Mouse (Mus musculus): ENCODE measurements at regions not wholly inside any gene's neighbourhood (a gene's known extent, or its start where the extent isn't known, plus 50 kb on each side); places are given as distances from the start of the nearest gene placed in this dataset.

GRCm38 (mm10) chr13:47358986-47359385 lies 236.5 kb downstream of the Rnf144b start:
- no peaks in the 10 kb centered on the region for H3K36me3 ChIP-seq (replicated peaks; ENCODE audit: control insufficient read depth, insufficient read depth, low read depth, low read length)
- ATAC-seq (replicated peaks; ENCODE audit: insufficient number of reproducible peaks, low FRiP score, low TSS enrichment, low read depth) (no peak), DNase-seq (ENCODE audit: low spot score) (no peak)
- H3K4me2 ChIP-seq (ENCODE audit: low read depth, low read length), result no peak overlapping the region
- H3K9me3 ChIP-seq (replicated peaks; ENCODE audit: control insufficient read depth, low read length), result no peaks in the 10 kb centered on the region
- no peak overlapping the region for H3K27ac ChIP-seq (replicated peaks; ENCODE audit: low read depth, low read length)
- no peaks in the 10 kb centered on the region for H3K4me1 ChIP-seq (ENCODE audit: control insufficient read depth, insufficient read depth, low read length)
- H3K4me3 ChIP-seq (ENCODE audit: low read depth, low read length), result no peak overlapping the region
- no peak overlapping the region for H3K9ac ChIP-seq (replicated peaks; ENCODE audit: low read length)
- H3K27me3 ChIP-seq (ENCODE audit: control insufficient read depth, insufficient read depth, low read length), result no peaks in the 10 kb centered on the region
- WGBS, result 80% methylated on average over 9 of the region's 9 CpGs

GRCm38 (mm10) chr13:47365776-47366175 lies 243.3 kb downstream of the Rnf144b start:
- 77% methylated on average over 7 of the region's 7 CpGs for WGBS
- H3K4me1 ChIP-seq (ENCODE audit: control insufficient read depth, insufficient read depth, low read length), result no peaks in the 10 kb centered on the region
- no peaks in the 10 kb centered on the region for H3K36me3 ChIP-seq (replicated peaks; ENCODE audit: control insufficient read depth, insufficient read depth, low read depth, low read length)
- no peak overlapping the region for H3K9ac ChIP-seq (replicated peaks; ENCODE audit: low read length)
- no peaks in the 10 kb centered on the region for H3K27me3 ChIP-seq (ENCODE audit: control insufficient read depth, insufficient read depth, low read length)
- H3K9me3 ChIP-seq (replicated peaks; ENCODE audit: control insufficient read depth, low read length), result no peaks in the 10 kb centered on the region
- H3K27ac ChIP-seq (replicated peaks; ENCODE audit: low read depth, low read length), result no peak overlapping the region
- DNase-seq (ENCODE audit: low spot score) (peak; percentile 33), ATAC-seq (replicated peaks; ENCODE audit: insufficient number of reproducible peaks, low FRiP score, low TSS enrichment, low read depth) (no peak)
- no peak overlapping the region for H3K4me3 ChIP-seq (ENCODE audit: low read depth, low read length)
- no peak overlapping the region for H3K4me2 ChIP-seq (ENCODE audit: low read depth, low read length)

- Histone ChIP-seq H3K4me1 (ENCODE audit: control insufficient read depth, insufficient read depth, low read length) (no peaks in the 10 kb centered on the region), H3K4me2 (ENCODE audit: low read depth, low read length) (no peak overlapping the region), H3K36me3 (replicated peaks; ENCODE audit: control insufficient read depth, insufficient read depth, low read depth, low read length) (no peaks in the 10 kb centered on the region), H3K27ac (replicated peaks; ENCODE audit: low read depth, low read length) (no peak overlapping the region), H3K27me3 (ENCODE audit: control insufficient read depth, insufficient read depth, low read length) (no peaks in the 10 kb centered on the region), H3K4me3 (ENCODE audit: low read depth, low read length) (no peak overlapping the region), H3K9ac (replicated peaks; ENCODE audit: low read length) (no peak overlapping the region), H3K9me3 (replicated peaks; ENCODE audit: control insufficient read depth, low read length) (no peaks in the 10 kb centered on the region)
- 72% methylated on average over 13 of the region's 13 CpGs for WGBS
- ATAC-seq (replicated peaks; ENCODE audit: insufficient number of reproducible peaks, low FRiP score, low TSS enrichment, low read depth) (no peak), DNase-seq (ENCODE audit: low spot score) (no peak)
Measured at GRCm38 (mm10) chr13:47368041-47368823, 245.8 kb downstream of the Rnf144b start.

- H3K4me1 ChIP-seq (ENCODE audit: control insufficient read depth, insufficient read depth, low read length), result no peaks in the 10 kb centered on the region
- H3K4me2 ChIP-seq (ENCODE audit: low read depth, low read length), result no peak overlapping the region
- no peak for ATAC-seq (replicated peaks; ENCODE audit: insufficient number of reproducible peaks, low FRiP score, low TSS enrichment, low read depth)
- H3K4me3 ChIP-seq (ENCODE audit: low read depth, low read length), result no peak overlapping the region
- no peaks in the 10 kb centered on the region for H3K9me3 ChIP-seq (replicated peaks; ENCODE audit: control insufficient read depth, low read length)
- no peak overlapping the region for H3K27ac ChIP-seq (replicated peaks; ENCODE audit: low read depth, low read length)
- DNase-seq (ENCODE audit: low spot score), result no peak
- WGBS, result 71% methylated on average over 1 of the region's 1 CpGs
- H3K9ac ChIP-seq (replicated peaks; ENCODE audit: low read length), result no peak overlapping the region
- no peaks in the 10 kb centered on the region for H3K27me3 ChIP-seq (ENCODE audit: control insufficient read depth, insufficient read depth, low read length)
- H3K36me3 ChIP-seq (replicated peaks; ENCODE audit: control insufficient read depth, insufficient read depth, low read depth, low read length), result no peaks in the 10 kb centered on the region
Measured at GRCm38 (mm10) chr13:47374583-47374982, 252.1 kb downstream of the Rnf144b start.

- whole genome bisulfite sequencing, result 39% methylated on average over 5 of the region's 5 CpGs
- DNase-seq (ENCODE audit: low spot score), result no peak
- Histone ChIP-seq H3K4me1 (ENCODE audit: control insufficient read depth, insufficient read depth, low read length) (no peaks in the 10 kb centered on the region), H3K36me3 (replicated peaks; ENCODE audit: control insufficient read depth, insufficient read depth, low read depth, low read length) (no peaks in the 10 kb centered on the region), H3K4me3 (ENCODE audit: low read depth, low read length) (no peak overlapping the region), H3K4me2 (ENCODE audit: low read depth, low read length) (no peak overlapping the region), H3K9ac (replicated peaks; ENCODE audit: low read length) (no peak overlapping the region), H3K9me3 (replicated peaks; ENCODE audit: control insufficient read depth, low read length) (no peaks in the 10 kb centered on the region), H3K27ac (replicated peaks; ENCODE audit: low read depth, low read length) (no peak overlapping the region), H3K27me3 (ENCODE audit: control insufficient read depth, insufficient read depth, low read length) (no peaks in the 10 kb centered on the region)
- ATAC-seq (replicated peaks; ENCODE audit: insufficient number of reproducible peaks, low FRiP score, low TSS enrichment, low read depth), result no peak
Measured at GRCm38 (mm10) chr13:47391023-47391422, 268.6 kb downstream of the Rnf144b start.

- Histone ChIP-seq H3K27me3 (ENCODE audit: control insufficient read depth, insufficient read depth, low read length) (no peaks in the 10 kb centered on the region), H3K9me3 (replicated peaks; ENCODE audit: control insufficient read depth, low read length) (no peaks in the 10 kb centered on the region), H3K36me3 (replicated peaks; ENCODE audit: control insufficient read depth, insufficient read depth, low read depth, low read length) (no peaks in the 10 kb centered on the region), H3K9ac (replicated peaks; ENCODE audit: low read length) (no peak overlapping the region), H3K27ac (replicated peaks; ENCODE audit: low read depth, low read length) (no peak overlapping the region), H3K4me1 (ENCODE audit: control insufficient read depth, insufficient read depth, low read length) (no peaks in the 10 kb centered on the region), H3K4me2 (ENCODE audit: low read depth, low read length) (no peak overlapping the region), H3K4me3 (ENCODE audit: low read depth, low read length) (no peak overlapping the region)
- WGBS, result 72% methylated on average over 8 of the region's 8 CpGs
- ATAC-seq (replicated peaks; ENCODE audit: insufficient number of reproducible peaks, low FRiP score, low TSS enrichment, low read depth) (no peak), DNase-seq (ENCODE audit: low spot score) (no peak)
Measured at GRCm38 (mm10) chr13:47397726-47398350, 275.4 kb downstream of the Rnf144b start.

- no peak overlapping the region for H3K9ac ChIP-seq (replicated peaks; ENCODE audit: low read length)
- DNase-seq (ENCODE audit: low spot score) (no peak), ATAC-seq (replicated peaks; ENCODE audit: insufficient number of reproducible peaks, low FRiP score, low TSS enrichment, low read depth) (no peak)
- no peaks in the 10 kb centered on the region for H3K4me1 ChIP-seq (ENCODE audit: control insufficient read depth, insufficient read depth, low read length)
- no peaks in the 10 kb centered on the region for H3K36me3 ChIP-seq (replicated peaks; ENCODE audit: control insufficient read depth, insufficient read depth, low read depth, low read length)
- no peak overlapping the region for H3K4me3 ChIP-seq (ENCODE audit: low read depth, low read length)
- no peak overlapping the region for H3K4me2 ChIP-seq (ENCODE audit: low read depth, low read length)
- whole genome bisulfite sequencing, result 86% methylated on average over 5 of the region's 5 CpGs
- H3K27me3 ChIP-seq (ENCODE audit: control insufficient read depth, insufficient read depth, low read length), result no peaks in the 10 kb centered on the region
- H3K9me3 ChIP-seq (replicated peaks; ENCODE audit: control insufficient read depth, low read length), result no peaks in the 10 kb centered on the region
- no peak overlapping the region for H3K27ac ChIP-seq (replicated peaks; ENCODE audit: low read depth, low read length)
Measured at GRCm38 (mm10) chr13:47398976-47399375, 276.5 kb downstream of the Rnf144b start.

- Histone ChIP-seq H3K9ac (replicated peaks; ENCODE audit: low read length) (no peak overlapping the region), H3K4me3 (ENCODE audit: low read depth, low read length) (no peak overlapping the region), H3K36me3 (replicated peaks; ENCODE audit: control insufficient read depth, insufficient read depth, low read depth, low read length) (no peaks in the 10 kb centered on the region), H3K27me3 (ENCODE audit: control insufficient read depth, insufficient read depth, low read length) (no peaks in the 10 kb centered on the region), H3K27ac (replicated peaks; ENCODE audit: low read depth, low read length) (no peak overlapping the region), H3K9me3 (replicated peaks; ENCODE audit: control insufficient read depth, low read length) (no peaks in the 10 kb centered on the region), H3K4me1 (ENCODE audit: control insufficient read depth, insufficient read depth, low read length) (no peaks in the 10 kb centered on the region), H3K4me2 (ENCODE audit: low read depth, low read length) (no peak overlapping the region)
- WGBS, result 85% methylated on average over 3 of the region's 3 CpGs
- ATAC-seq (replicated peaks; ENCODE audit: insufficient number of reproducible peaks, low FRiP score, low TSS enrichment, low read depth) (no peak), DNase-seq (ENCODE audit: low spot score) (no peak)
Measured at GRCm38 (mm10) chr13:47413261-47413660, 290.8 kb downstream of the Rnf144b start.

All from embryonic facial prominence, embryonic 11.5 days (tissue).